Mouse (Mus musculus) kidney, adult 10 weeks (tissue): ENCODE measurements around the gene Olfr764-ps1. TPM values are rescaled to one million over a fixed set of nuclear protein-coding genes. Genes with fewer than 3 reads are reported as not detected.

ENCODE experiments used
- polyA plus RNA-seq: library from polyadenylated mRNA; stranded (reverse); fragments of 350-450 nt; fragmentation: Illumina TruSeq; extraction: RNeasy Lipid Tissue Mini Kit (QIAGEN cat#74804); gene quantifications from one replicate; pipeline ENCODE4 v1.2.3, GENCODE M21; 2014; ENCODE audit warnings: low read depth, low replicate concordance

Gene Olfr764-ps1
- polyA plus RNA-seq = not detected

GRCm38 (mm10) chr10:129039796-129040195, at the start of gene Olfr764-ps1:
Gene Olfr764-ps1 (minus strand): TSS chr10:129039896.

GRCm38 (mm10) chr10:129082810-129083209, 43.1 kb upstream of the Olfr764-ps1 start, which contains the start of gene Olfr767:
Gene Olfr767 (minus strand): TSS chr10:129082910.

DNA sequence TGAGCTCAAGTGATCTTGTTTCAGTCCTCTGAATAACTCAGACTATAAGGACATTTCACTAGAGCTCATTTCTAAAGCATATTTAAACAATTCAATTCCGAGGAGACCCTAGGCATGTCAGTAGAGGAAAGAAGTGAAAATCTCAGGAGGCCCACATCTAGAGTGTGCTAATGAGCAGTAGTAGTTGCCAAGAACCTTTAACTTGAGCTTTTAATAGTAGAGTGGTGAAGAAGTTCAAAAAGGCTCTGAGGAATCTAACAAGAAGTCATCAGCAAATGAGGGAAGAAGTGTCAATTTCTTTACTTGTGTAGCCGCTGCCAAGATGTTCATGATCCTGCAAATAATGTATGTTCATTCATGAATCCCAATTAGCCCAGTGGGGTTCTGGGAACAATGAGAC, 29.2 kb upstream of the Olfr764-ps1 start, which contains the start of gene Olfr766-ps1:
TSS of gene Olfr766-ps1 (minus strand) at position 101 of the 400 bp plus-strand sequence.

GRCm38 (mm10) chr10:129049898-129050297, 10.2 kb upstream of the Olfr764-ps1 start, which contains the start of gene Olfr765:
Gene Olfr765 (minus strand): TSS chr10:129049998.

DNA sequence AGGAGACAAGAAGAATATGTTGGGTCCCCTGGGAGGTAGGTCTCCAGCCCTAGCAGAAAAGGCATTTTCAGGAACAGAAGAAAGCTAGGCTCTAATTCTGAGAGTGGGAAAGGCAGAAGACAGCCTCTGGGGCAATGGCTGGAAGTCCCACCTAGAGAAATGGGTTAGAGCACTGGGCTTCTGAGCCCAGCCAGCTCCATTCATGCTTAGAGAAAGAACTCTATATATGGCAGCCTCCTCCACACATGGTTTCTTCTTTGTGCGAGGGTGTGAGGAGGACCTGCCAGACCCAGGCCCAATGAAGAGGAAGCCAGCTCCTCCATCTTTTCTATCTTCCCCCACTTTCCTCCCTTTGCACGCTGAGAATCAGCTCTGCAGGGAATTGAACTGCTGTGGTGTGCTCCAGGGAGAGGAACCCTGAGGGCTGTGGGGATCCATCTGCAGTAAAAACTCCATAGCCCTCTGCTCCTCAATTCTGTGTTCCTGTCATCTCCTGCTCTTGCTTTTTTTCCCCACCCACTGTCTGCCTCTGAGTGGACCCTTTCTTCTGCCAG, 29.3 kb downstream of the Olfr764-ps1 start, which contains the start of gene Olfr763:
TSS of gene Olfr763 (plus strand) at position 504 of the 554 bp plus-strand sequence.

DNA sequence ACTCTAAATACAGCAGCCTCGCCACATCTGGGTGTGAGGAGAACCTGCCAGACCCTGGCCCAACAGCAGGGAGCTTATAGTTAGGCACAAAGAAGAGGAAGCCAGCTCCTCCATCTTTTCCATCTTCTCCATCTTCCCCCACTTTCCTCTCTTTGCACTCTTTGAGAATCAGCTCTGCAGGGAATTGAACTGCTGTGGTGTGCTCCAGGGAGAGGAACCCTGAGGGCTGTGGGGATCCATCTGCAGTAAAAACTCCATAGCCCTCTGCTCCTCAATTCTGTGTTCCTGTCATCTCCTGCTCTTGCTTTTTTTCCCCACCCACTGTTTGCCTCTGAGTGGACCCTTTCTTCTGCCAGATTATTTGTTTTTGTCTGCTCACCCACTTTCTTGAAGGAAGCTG, 50.6 kb downstream of the Olfr764-ps1 start, which contains the start of gene Olfr9:
TSS of gene Olfr9 (plus strand) at position 301 of the 400 bp plus-strand sequence.

Other genes starting within 250 kb of the Olfr764-ps1 start
- 0.36 TPM for gene Mmp19, start 249.0 kb downstream of the Olfr764-ps1 start, polyA plus RNA-seq
- gene Dnajc14, start 235.8 kb downstream of the Olfr764-ps1 start, polyA plus RNA-seq = 33.2 TPM
- 2.6 TPM for gene Tmem198b, start 235.5 kb downstream of the Olfr764-ps1 start, polyA plus RNA-seq
- 248 TPM for gene Sarnp, start 222.6 kb downstream of the Olfr764-ps1 start, polyA plus RNA-seq
- 130 TPM for gene Ormdl2, start 218.3 kb downstream of the Olfr764-ps1 start, polyA plus RNA-seq
- 3.1 TPM for gene Gdf11, start 148.2 kb downstream of the Olfr764-ps1 start, polyA plus RNA-seq
- 1,560 TPM for gene Cd63, start 138.9 kb downstream of the Olfr764-ps1 start, polyA plus RNA-seq
- gene Rdh5, start 117.0 kb downstream of the Olfr764-ps1 start, polyA plus RNA-seq = 5.7 TPM
- gene Bloc1s1, start 115.9 kb downstream of the Olfr764-ps1 start, polyA plus RNA-seq = 12.2 TPM
- 0.85 TPM for gene Itga7, start 106.1 kb downstream of the Olfr764-ps1 start, polyA plus RNA-seq
- gene Mettl7b, start 78.9 kb downstream of the Olfr764-ps1 start, polyA plus RNA-seq = 25.7 TPM
- not detected for gene Olfr9, start 50.5 kb downstream of the Olfr764-ps1 start, polyA plus RNA-seq
- gene Olfr763, start 29.1 kb downstream of the Olfr764-ps1 start, polyA plus RNA-seq = not detected
- not detected for gene Olfr765, start 10.1 kb upstream of the Olfr764-ps1 start, polyA plus RNA-seq
- not detected for gene Olfr766-ps1, start 29.1 kb upstream of the Olfr764-ps1 start, polyA plus RNA-seq
- not detected for gene Olfr767, start 43.0 kb upstream of the Olfr764-ps1 start, polyA plus RNA-seq
- not detected for gene Olfr768, start 59.5 kb upstream of the Olfr764-ps1 start, polyA plus RNA-seq
- not detected for gene Olfr769, start 78.0 kb upstream of the Olfr764-ps1 start, polyA plus RNA-seq
- not detected for gene Olfr770, start 99.1 kb upstream of the Olfr764-ps1 start, polyA plus RNA-seq
- not detected for gene Olfr771, start 124.9 kb upstream of the Olfr764-ps1 start, polyA plus RNA-seq
- gene Olfr772, start 138.0 kb upstream of the Olfr764-ps1 start, polyA plus RNA-seq = not detected
- gene Olfr773, start 147.5 kb upstream of the Olfr764-ps1 start, polyA plus RNA-seq = not detected
- not detected for gene Olfr774, start 196.3 kb upstream of the Olfr764-ps1 start, polyA plus RNA-seq
- not detected for gene Olfr775, start 208.5 kb upstream of the Olfr764-ps1 start, polyA plus RNA-seq
- not detected for gene Olfr776, start 219.2 kb upstream of the Olfr764-ps1 start, polyA plus RNA-seq
- gene Olfr777, start 231.6 kb upstream of the Olfr764-ps1 start, polyA plus RNA-seq = not detected